Mouse (Mus musculus) heart, postnatal 25 days (tissue): ENCODE data around the gene Spty2d1. TPM values are rescaled to one million over a fixed set of nuclear protein-coding genes. Genes with fewer than 3 reads are reported as not detected.
"Not testable (repeated sequence)": the region's sequence is repeated elsewhere in the genome, so short reads cannot be mapped to it uniquely, and the experiment has no call there.

Experiments used
- DNase-seq: peaks from one replicate; pipeline ENCODE4 v3.0.0; 2022; ENCODE audit warnings: low spot score
- intact Hi-C: fragments of 180-260 bp; cut with DNase I; formaldehyde crosslinking; loops from one replicate; pipeline ENCODE4 v1.15.1; 2025
- total RNA-seq, 2 experiments: library from RNA; stranded (reverse); gene quantifications; 2 replicates each; pipeline ENCODE4 v1.2.3; 2021

The Spty2d1 gene
- total RNA-seq, 2 experiments from 2014 or later = 7.3 to 7.9 TPM

GRCm38 (mm10) chr7:46997644-46998395, 10.4 kb downstream of the Spty2d1 start:
- no peak for DNase-seq
- intact Hi-C loops = no loop called here

DNA sequence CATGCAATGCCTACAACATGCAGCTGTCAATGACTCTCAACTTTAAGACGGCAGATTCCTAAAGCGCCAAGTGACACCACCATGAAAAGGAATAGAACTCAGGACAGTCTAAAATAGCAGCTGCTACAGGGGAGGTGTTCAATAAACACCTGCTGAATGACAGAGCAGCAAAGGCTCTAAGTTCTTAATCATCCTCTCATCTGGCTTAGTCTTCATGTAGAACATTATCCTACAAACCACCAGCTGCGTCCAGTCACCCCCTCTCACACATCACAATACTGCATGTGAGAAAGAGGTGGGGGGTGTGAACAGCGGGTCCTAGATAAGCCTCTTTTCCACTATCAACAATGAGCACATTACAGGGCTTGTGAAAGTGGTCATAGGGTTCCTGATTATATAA, 11.2 kb downstream of the Spty2d1 start:
- intact Hi-C loops = no loop called here
- DNase-seq = no peak

GRCm38 (mm10) chr7:46995558-46995957, 12.7 kb downstream of the Spty2d1 start:
- no peak for DNase-seq
- intact Hi-C loops = no loop called here

DNA sequence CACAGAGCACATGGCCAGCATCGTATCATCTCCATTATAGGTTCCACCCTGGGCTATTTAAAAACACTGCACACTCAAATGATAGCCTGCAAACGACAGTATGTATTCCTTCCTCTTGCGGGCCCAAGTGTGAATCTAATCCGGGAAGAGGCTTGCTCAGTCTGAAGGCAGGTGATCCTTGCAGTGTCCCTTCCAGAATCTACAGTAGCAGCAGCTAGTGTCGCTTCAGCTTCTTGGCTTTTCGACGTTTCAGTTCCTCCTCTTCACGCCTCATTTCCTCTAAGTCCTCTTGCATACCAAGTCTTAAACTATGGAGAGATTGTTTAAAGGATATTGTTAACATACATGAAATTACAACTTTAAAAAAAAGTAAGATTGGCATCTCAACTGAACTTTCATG, 15.1 kb downstream of the Spty2d1 start:
- intact Hi-C loops = no loop called here
- DNase-seq = no peak

GRCm38 (mm10) chr7:46989387-46989786, 18.8 kb downstream of the Spty2d1 start:
- intact Hi-C loops, DNase-seq: not testable (repeated sequence)

- intact Hi-C loops = no loop called here
Observed at GRCm38 (mm10) chr7:46987073-46987472, 21.1 kb downstream of the Spty2d1 start.

DNA sequence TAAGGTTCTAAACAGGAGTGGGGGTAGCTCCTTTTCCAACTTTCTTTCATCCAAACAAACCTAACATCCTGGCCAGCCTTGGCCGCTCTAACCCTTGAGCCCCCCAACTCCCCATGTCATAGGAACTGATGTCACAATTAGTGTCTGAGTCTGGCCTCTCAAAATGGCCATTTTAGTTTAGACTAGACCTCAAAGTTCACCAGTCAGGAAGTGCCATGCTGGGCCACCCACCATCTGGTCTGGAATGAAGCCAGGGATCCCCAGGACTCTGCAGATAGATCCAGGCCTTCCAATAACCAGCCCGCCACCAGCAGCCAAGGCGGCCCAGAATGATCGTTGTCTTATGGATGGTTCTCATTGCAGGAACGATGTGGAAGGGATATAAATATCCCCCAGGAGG, 21.6 kb downstream of the Spty2d1 start:
- intact Hi-C loops = no loop called here

More at GRCm38 (mm10) chr7:46987073-46987472, 21.1 kb downstream of the Spty2d1 start:
- DNase-seq = no peak

DNA sequence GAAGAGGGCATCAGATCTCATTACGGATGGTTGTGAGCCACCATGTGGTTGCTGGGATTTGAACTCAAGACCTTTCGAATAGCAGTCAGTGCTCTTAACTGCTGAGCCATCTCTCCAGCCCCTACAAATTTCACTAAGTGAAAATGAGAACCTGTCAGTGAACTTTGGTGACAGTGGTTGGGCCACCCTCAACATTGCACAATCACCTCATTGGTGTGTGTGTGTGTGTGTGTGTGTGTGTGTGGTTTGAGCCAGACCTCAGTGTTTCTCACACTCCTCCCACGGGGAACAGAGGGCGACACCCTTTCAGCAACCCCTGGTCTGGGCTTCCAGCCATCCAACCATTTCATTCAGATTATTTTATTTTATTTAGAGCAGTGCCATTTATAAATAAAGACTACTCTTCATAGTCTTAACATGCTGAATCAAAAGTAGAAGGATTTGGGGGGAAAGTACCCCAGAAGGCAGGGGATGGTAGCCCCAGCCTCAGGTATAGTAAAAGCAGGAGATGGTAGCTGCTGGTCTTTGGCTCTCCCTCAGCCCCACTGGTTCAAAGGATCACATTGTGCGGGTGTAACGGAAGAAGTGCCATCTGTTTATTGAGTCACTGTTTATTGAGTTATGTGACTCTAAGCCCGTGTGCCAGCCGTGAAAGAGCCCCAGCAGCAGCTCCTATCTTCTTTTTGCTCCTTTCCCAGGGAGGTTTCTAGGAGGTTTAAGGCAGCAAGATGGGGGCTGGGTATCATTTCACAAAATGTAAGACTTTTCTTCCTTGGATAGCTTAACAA, 22.3 kb downstream of the Spty2d1 start:
- DNase-seq = no peak
- intact Hi-C loops = no loop called here

More for the DNA sequence above, 21.6 kb downstream of the Spty2d1 start:
- DNase-seq = no peak

GRCm38 (mm10) chr7:46983280-46983679, 24.9 kb downstream of the Spty2d1 start, which contains the start of gene Gm9999:
Gene Gm9999 (plus strand): TSS chr7:46983580.
- DNase-seq = no peak
- intact Hi-C loops = no loop called here

DNA sequence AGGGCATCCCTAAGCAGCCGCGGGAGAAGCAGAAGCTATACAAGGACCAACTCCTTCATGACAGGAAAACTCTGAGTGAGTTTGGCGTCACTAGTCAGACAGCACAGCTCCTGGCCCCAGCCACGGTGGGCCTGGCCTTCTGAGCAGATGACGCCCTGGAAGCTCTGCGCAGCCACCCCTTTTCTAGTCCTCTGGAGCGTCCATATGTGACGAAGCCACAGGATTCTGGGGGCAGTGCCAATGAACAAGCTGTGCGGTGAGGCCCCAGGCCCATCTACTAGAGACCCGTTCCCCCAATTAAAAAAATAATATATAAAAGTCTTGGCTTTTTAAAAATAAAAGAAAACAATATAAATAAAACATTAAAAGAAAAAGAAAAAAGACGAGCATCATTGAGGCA, 32.8 kb downstream of the Spty2d1 start:
- intact Hi-C loops = no loop called here
- no peak for DNase-seq

DNA sequence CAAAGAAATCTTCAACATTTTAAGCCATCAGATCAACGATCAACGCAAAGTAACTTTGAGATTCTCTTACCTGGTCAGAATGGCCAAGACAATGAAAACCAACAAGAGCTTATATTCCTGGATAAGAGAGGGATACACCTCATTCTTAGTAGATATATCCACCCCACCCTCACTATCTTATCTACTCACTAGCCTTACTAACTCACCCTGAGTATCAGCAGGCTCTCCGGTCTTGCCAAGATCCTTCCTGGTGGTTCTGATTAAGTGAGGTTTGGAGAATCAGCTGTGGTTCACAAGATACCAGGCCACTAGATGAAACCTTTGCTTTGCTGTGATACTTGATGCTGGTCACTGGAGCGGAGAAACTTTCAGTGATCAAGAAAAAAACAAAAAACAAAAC, 33.6 kb downstream of the Spty2d1 start:
- intact Hi-C loops = no loop called here
- DNase-seq = no peak

DNA sequence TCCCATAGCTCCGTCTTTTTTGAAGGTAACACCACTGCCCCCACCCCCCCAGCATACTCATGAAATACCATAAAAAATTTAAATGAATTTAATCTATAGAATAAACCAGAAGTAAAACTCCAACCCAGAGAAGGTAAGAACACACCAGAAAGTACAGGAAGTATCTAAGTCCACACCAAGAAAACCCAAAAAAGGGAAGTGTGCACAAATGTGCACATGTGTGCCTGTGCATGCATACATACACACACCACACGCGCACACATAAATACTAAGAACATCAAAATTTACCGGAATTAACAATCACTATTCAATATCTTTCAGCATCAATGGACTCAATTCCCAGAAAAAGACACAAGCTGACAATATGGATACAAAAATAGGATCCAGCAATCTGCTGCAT, 38.3 kb downstream of the Spty2d1 start:
- intact Hi-C loops = no loop called here
- no peak for DNase-seq

DNA sequence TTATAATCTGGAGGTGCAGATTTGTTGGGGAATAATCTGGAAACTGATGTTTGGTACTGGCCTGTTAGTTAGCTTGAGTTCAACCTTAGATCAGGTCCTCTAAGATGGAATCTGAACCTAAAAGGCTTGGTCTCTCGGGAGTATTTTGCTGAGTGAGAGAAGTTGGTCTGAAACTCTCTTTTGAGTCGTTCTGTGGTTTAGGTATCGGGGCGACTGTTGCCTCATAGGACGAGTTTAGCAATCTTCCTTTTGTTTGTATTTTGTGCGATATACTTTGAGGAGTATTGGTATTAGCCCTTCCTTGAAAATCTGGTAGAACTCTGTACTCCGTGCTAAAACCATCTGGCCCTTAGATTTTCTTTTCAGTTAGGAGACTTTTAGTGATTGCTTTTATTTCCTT, 44.1 kb downstream of the Spty2d1 start:
- no peak for DNase-seq
- intact Hi-C loops = no loop called here

DNA sequence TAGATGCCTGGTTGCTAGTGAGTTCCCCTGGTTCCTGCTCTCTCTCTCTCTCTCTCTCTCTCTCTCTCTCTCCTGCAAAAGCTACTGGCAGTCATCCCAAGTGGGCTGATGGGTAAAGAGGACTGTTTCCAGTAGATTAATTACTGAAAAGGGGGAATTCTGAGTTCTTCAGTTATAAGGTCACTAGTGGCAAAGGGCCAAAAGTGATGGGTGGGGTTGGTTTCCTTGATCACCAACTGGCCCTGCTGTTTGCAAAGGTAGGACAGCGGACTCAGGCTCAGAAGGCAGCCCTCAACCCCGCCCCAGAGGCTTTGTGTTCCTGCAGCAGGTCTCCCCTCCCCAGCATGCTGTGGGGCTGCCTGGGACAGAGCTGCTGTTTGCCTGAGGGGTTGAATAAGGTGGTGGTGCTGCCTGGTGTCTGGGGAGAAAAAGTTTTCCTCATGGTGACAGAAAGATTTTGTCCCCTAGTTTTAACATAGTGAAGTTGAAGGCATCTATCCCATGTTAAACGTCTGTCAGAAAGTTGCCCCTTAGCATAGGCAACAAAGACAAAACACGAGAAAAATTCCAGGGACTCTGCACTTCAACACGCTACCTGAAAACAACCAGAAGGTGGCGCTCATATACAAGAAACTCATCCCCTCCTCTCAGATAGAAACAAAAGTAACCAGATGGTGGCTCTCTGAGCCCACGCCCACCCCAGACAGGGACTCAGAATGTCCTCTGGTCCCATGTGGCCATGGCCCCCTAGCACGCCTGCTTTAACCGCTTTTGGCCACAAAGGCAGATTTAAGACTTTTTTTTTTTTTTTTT, 45.2 kb downstream of the Spty2d1 start:
- peak; percentile 44 for DNase-seq
- intact Hi-C loops = loop anchor here (1.0 to 2.0 kb wide), 3 partner anchors 53 to 188 kb away; no protein-coding TSS in a partner anchor

- intact Hi-C loops = loop anchor here (2.0 kb wide), 1 partner anchor 189 kb away; no protein-coding TSS in a partner anchor
- no peak for DNase-seq
Observed at GRCm38 (mm10) chr7:46962132-46962531, 46.1 kb downstream of the Spty2d1 start.

DNA sequence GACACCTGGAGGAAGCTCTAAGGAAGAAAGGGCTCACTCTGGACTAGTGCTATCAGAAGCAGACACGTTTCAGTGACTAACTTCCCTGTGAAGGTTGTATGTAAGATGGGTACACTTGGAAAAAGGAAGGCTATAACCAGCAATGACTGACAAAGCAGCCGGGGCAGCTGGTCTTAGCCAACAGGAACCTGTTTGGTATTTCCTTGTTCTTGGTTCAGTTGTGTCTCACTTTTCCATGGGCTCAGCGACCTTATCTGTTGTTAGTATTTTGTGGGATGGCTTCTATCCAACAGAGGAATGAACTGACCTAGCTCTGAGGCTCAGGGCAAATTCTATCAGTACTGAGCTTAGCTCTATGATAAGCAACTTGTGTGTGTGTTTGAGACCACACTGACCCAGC, 47.2 kb downstream of the Spty2d1 start:
- DNase-seq = no peak
- intact Hi-C loops = no loop called here

DNA sequence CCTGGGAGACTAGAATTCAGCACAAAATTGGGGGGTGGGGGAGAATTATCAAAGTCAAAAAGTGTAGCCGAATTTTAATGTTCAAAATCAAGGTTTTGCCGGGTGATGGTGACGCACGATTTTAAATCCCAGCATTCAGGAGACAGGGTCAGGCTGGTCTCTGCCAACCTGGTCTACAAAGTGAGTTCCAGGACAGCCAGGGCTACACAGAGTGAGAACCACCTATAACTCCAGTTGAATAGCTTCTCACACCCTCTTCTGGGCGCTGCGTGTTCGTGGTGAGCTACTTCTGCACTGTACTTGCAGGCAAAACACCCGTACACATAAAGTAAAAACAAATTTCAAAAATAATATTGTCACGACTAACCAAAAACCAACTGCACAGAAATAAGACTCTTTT, 49.4 kb downstream of the Spty2d1 start:
- intact Hi-C loops = loop anchor here (5.0 kb wide), 1 partner anchor 117 kb away; the partner anchor contains the start of gene Ldha
- DNase-seq = no peak

DNA sequence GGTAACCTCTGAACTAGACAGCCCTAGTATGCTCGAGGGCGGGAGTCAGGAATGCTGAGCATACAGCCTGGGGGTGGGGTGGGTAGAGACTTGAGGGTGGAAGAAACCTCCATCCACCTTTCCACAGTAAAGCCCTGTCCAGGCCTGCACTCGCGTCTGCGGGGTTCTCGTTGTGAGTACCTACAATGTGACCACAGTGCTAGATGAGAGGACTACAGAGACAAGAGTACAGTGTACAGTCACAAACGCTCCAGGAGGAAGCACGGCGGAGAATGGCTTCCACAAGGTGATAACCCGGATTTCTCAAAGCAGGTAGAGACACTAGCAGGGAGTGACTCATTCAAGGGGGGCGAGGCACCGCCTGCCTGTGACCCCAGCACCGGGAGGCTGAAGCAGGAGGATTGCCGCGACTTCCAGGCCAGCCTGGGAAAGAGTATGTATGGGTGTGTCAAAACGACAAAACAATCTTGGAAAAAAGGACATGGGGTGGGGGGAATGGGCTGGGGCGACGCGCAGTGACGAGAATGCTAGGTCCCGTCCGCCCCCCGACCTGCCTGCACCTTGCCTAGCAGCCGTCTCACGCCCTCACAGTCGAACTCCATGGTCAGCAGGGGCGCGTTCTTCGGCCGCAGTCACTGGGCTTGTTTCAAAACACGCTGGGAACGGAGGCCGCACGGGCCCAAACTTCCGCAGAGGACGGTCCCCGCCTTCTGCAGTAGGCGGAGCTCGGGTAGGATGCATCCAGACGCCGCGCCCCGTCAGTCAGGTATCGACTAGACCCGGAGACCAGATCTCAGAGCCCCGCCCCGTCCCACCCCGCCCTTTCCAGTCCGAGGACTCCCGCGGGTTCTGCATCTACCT, 50.1 kb downstream of the Spty2d1 start, which contains the start of gene Uevld:
Gene Uevld, minus strand, starts transcription at position 697 of the 861 bp plus-strand sequence.
- peak; percentile 80 for DNase-seq
- intact Hi-C loops = loop anchor here (5.0 kb wide), 1 partner anchor 116 kb away; the partner anchor contains the start of gene Ldha
